ENCODE assay signal across 7 mouse cellular contexts in genomic region chrX:136245521-136246071, GRCm38 (mm10). TPM values are rescaled to one million over a fixed set of nuclear protein-coding genes. Genes with fewer than 3 reads are reported as not detected.
A peak's percentile ranks its signal among the peaks of the same experiment; 100 is the strongest.
DNase-seq lines count a peak whose midpoint lies in the region; ATAC-seq and TF ChIP-seq lines count a peak whose summit lies in the region.

No protein-coding gene starts in this region.

- TF ChIP-seq RAD21 in CH12.LX (IDR thresholded peaks at IDR 0.05; ENCODE audit: low read depth, low read length) = no peak

- H3K9me3 ChIP-seq in CH12.LX (replicated peaks; ENCODE audit: low read length) = no peaks in the 10 kb centered on the region
- no peaks in the 10 kb centered on the region for H3K9me3 ChIP-seq in embryonic facial prominence, embryonic 11.5 days (replicated peaks; ENCODE audit: control insufficient read depth, low read length)
- no peaks in the 10 kb centered on the region for H3K9me3 ChIP-seq in limb, embryonic 10.5 days (replicated peaks)

- H3K4me2 ChIP-seq in CH12.LX (ENCODE audit: insufficient read depth, low read depth, poor library complexity, severe bottlenecking) = peak overlapping the region; percentile 78
- peak overlapping the region; percentile 40 for H3K4me2 ChIP-seq in embryonic facial prominence, embryonic 11.5 days (ENCODE audit: low read depth, low read length)

- no peaks in the 10 kb centered on the region for H3K4me1 ChIP-seq in CH12.LX (ENCODE audit: control insufficient read depth in 1 of 2, insufficient read depth in 2 of 2)
- H3K4me1 ChIP-seq in embryonic facial prominence, embryonic 11.5 days (ENCODE audit: control insufficient read depth, insufficient read depth, low read length) = no peaks in the 10 kb centered on the region
- no peaks in the 10 kb centered on the region for H3K4me1 ChIP-seq in limb, embryonic 10.5 days

- no peak for TF ChIP-seq POLR2A in CH12.LX (IDR thresholded peaks at IDR 0.05; ENCODE audit: low read depth, low read length)

- in situ Hi-C loops in CH12.LX (cut with MboI; ENCODE audit: low pct_ligation_motif_present, low pct_unique_long_range_greater_than_20kb, low sequenced_read_pairs) = no loop called here

- H3K4me3 ChIP-seq in CH12.LX (replicated peaks in 1 of 3; ENCODE audit: low read depth in 2 of 3, low read length in 2 of 3, poor library complexity in 1 of 3) = peak overlapping the region; percentile 63 to 86 (median 76)
- peak overlapping the region; percentile 53 for H3K4me3 ChIP-seq in embryonic facial prominence, embryonic 11.5 days (ENCODE audit: low read depth, low read length)
- peak overlapping the region; percentile 61 for H3K4me3 ChIP-seq in limb, embryonic 10.5 days

- whole genome bisulfite sequencing in embryonic facial prominence, embryonic 11.5 days = 19% methylated on average over 14 of the region's 15 CpGs
- 11% methylated on average over 15 of the region's 15 CpGs for WGBS in limb, embryonic 10.5 days

- intact Hi-C loops in heart, postnatal 14 days (cut with DNase I) = no loop called here

- peaks cover 0 to 11% of the 10 kb centered on the region in 2 experiments for H3K36me3 ChIP-seq in CH12.LX (replicated peaks in 1 of 2; ENCODE audit: control insufficient read depth in 1 of 2, insufficient read depth in 1 of 2, low read length in 1 of 2)
- H3K36me3 ChIP-seq in embryonic facial prominence, embryonic 11.5 days (replicated peaks; ENCODE audit: control insufficient read depth, insufficient read depth, low read depth, low read length) = no peaks in the 10 kb centered on the region
- H3K36me3 ChIP-seq in limb, embryonic 10.5 days = peaks cover 17% of the 10 kb centered on the region

- peaks cover 6% of the 10 kb centered on the region; the same call in 1 of the 2 replicates for H3K79me2 ChIP-seq in CH12.LX (replicated peaks; ENCODE audit: control insufficient read depth, extremely low read depth, insufficient read depth, poor library complexity, severe bottlenecking)

- DNase-seq in CH12.LX (ENCODE audit: extremely low read depth) = peak; percentile 11
- peak; percentile 90 for DNase-seq in R1 (ENCODE audit: low read depth, low spot score)
- peak; percentile 60 for DNase-seq in embryonic facial prominence, embryonic 11.5 days (ENCODE audit: low spot score)
- peak; percentile 6 to 7 for DNase-seq in heart, postnatal 14 days
- peak; percentile 54 for DNase-seq in limb, embryonic 10.5 days (ENCODE audit: low spot score)
- peak; percentile 54 for DNase-seq in mesoderm, embryonic 11.5 days (ENCODE audit: low read depth, low spot score)
- peak; percentile 12 for DNase-seq in testis, postnatal 14 days (ENCODE audit: low spot score)

- ATAC-seq in embryonic facial prominence, embryonic 11.5 days (replicated peaks; ENCODE audit: insufficient number of reproducible peaks, low FRiP score, low TSS enrichment, low read depth) = peak; percentile 63

- H3K9ac ChIP-seq in CH12.LX (ENCODE audit: insufficient read depth, low read depth) = peak overlapping the region; percentile 90
- peak overlapping the region; percentile 73 for H3K9ac ChIP-seq in embryonic facial prominence, embryonic 11.5 days (replicated peaks; ENCODE audit: low read length)

- dilution Hi-C loops in CH12.LX (cut with MboI; ENCODE audit: extremely low pct_ligation_motif_present, extremely low pct_unique_long_range_greater_than_20kb, low sequenced_read_pairs) = no loop called here

- TF ChIP-seq EP300 in CH12.LX (IDR thresholded peaks at IDR 0.05; ENCODE audit: low read length) = no peak

- no peak for TF ChIP-seq CTCF in CH12.LX (conservative IDR thresholded peaks at IDR 0.05 in 1 of 2, IDR thresholded peaks at IDR 0.05 in 1 of 2; ENCODE audit: low read depth in 2 of 2, low read length in 2 of 2)

- H3K27me3 ChIP-seq in CH12.LX (replicated peaks) = no peaks in the 10 kb centered on the region
- H3K27me3 ChIP-seq in embryonic facial prominence, embryonic 11.5 days (ENCODE audit: control insufficient read depth, insufficient read depth, low read length) = no peaks in the 10 kb centered on the region
- H3K27me3 ChIP-seq in limb, embryonic 10.5 days (ENCODE audit: low read depth, poor library complexity, severe bottlenecking) = peaks cover 80% of the 10 kb centered on the region

- no peak overlapping the region for H3K27ac ChIP-seq in CH12.LX (ENCODE audit: insufficient read depth, low read depth)
- peak overlapping the region; percentile 35; the same call in 1 of the 2 replicates for H3K27ac ChIP-seq in embryonic facial prominence, embryonic 11.5 days (replicated peaks; ENCODE audit: low read depth, low read length)
- H3K27ac ChIP-seq in limb, embryonic 10.5 days = peak overlapping the region; percentile 88

TF ChIP-seq in CH12.LX, 34 proteins besides CTCF, POLR2A, EP300 and RAD21:
- 0 out of 2 replicates have a peak, but pooled peaks have one; percentile 36 for TF ChIP-seq CHD2 (IDR thresholded peaks at IDR 0.05; ENCODE audit: low read length)
- TF ChIP-seq JUND (conservative IDR thresholded peaks at IDR 0.05; ENCODE audit: low read depth, low read length) = no peak
- TF ChIP-seq ZC3H11A (IDR thresholded peaks at IDR 0.05; ENCODE audit: low read depth, low read length) = no peak
- TF ChIP-seq KAT2A (IDR thresholded peaks at IDR 0.05; ENCODE audit: insufficient replicate concordance, low read length) = no peak
- TF ChIP-seq NRF1 (IDR thresholded peaks at IDR 0.05; ENCODE audit: low read depth, low read length) = no peak

RNA-seq across cellular contexts. Expression of gene Tceal9, which starts 0.7 kb away (rescaled TPM):
- total RNA-seq in CH12.LX (2012; rRNA removed) (79.9 and 80.4 TPM in 2 replicates), CH12.LX (2014; rRNA removed) (197 and 242 TPM in 2 replicates)
- 147 and 148 TPM in 2 replicates for polyA plus RNA-seq in CH12.LX (2012; ENCODE audit: insufficient read length, low read depth)
- polyA plus RNA-seq in embryonic facial prominence, embryonic 11.5 days (2014; fragmentation: Nextera tagmentation; extraction: Ambion mirVana) = 678 and 760 TPM in 2 replicates
- 10 to 100 TPM; 48.5 to 49.3 TPM for total RNA-seq in heart, postnatal 14 days (2021)
- 496 and 558 TPM in 2 replicates for polyA plus RNA-seq in limb, embryonic 10.5 days (2016; fragmentation: Nextera tagmentation; extraction: Ambion mirVana)

RNA-seq across cellular contexts. Expression of gene Bex3, which starts 24.5 kb away (rescaled TPM):
- total RNA-seq in CH12.LX (2012; rRNA removed) (118 and 124 TPM in 2 replicates), CH12.LX (2014; rRNA removed) (87.0 and 87.4 TPM in 2 replicates)
- polyA plus RNA-seq in CH12.LX (2012; ENCODE audit: insufficient read length, low read depth) = 228 and 235 TPM in 2 replicates
- 720 and 723 TPM in 2 replicates for polyA plus RNA-seq in embryonic facial prominence, embryonic 11.5 days (2014; fragmentation: Nextera tagmentation; extraction: Ambion mirVana)
- total RNA-seq in heart, postnatal 14 days (2021) = 10 to 100 TPM; 28.7 to 30.9 TPM
- 633 and 675 TPM in 2 replicates for polyA plus RNA-seq in limb, embryonic 10.5 days (2016; fragmentation: Nextera tagmentation; extraction: Ambion mirVana)

RNA-seq across cellular contexts. Expression of gene Bex1, which starts 30.3 kb away (rescaled TPM):
- total RNA-seq in CH12.LX (2012; rRNA removed) (not detected in 2 replicates), CH12.LX (2014; rRNA removed) (not detected in 2 replicates)
- not detected in 2 replicates for polyA plus RNA-seq in CH12.LX (2012; ENCODE audit: insufficient read length, low read depth)
- 90.5 and 96.0 TPM in 2 replicates for polyA plus RNA-seq in embryonic facial prominence, embryonic 11.5 days (2014; fragmentation: Nextera tagmentation; extraction: Ambion mirVana)
- 1 to 10 TPM; 2.9 to 7.0 TPM for total RNA-seq in heart, postnatal 14 days (2021)
- 100 and 107 TPM in 2 replicates for polyA plus RNA-seq in limb, embryonic 10.5 days (2016; fragmentation: Nextera tagmentation; extraction: Ambion mirVana)

RNA-seq across cellular contexts. Expression of gene Tceal7, which starts 31.0 kb away (rescaled TPM):
- not detected in 2 replicates for total RNA-seq in CH12.LX (2012; rRNA removed)
- not detected in 2 replicates for total RNA-seq in CH12.LX (2014; rRNA removed)
- not detected in 2 replicates for polyA plus RNA-seq in CH12.LX (2012; ENCODE audit: insufficient read length, low read depth)
- polyA plus RNA-seq in embryonic facial prominence, embryonic 11.5 days (2014; fragmentation: Nextera tagmentation; extraction: Ambion mirVana) = 1.9 and 2.6 TPM in 2 replicates
- 1 to 10 TPM; 1.9 to 2.0 TPM for total RNA-seq in heart, postnatal 14 days (2021)
- 0.44 and 0.64 TPM in 2 replicates for polyA plus RNA-seq in limb, embryonic 10.5 days (2016; fragmentation: Nextera tagmentation; extraction: Ambion mirVana)

RNA-seq across cellular contexts. Expression of gene Tceal5, which starts 41.9 kb away (rescaled TPM):
- total RNA-seq in CH12.LX (2012; rRNA removed) = 0.30 TPM in 1 of 2 replicates, not detected in the other
- not detected in 2 replicates for total RNA-seq in CH12.LX (2014; rRNA removed)
- not detected in 2 replicates for polyA plus RNA-seq in CH12.LX (2012; ENCODE audit: insufficient read length, low read depth)
- 2.4 and 3.1 TPM in 2 replicates for polyA plus RNA-seq in embryonic facial prominence, embryonic 11.5 days (2014; fragmentation: Nextera tagmentation; extraction: Ambion mirVana)
- total RNA-seq in heart, postnatal 14 days (2021) = 1 to 10 TPM; 1.6 to 1.7 TPM
- polyA plus RNA-seq in limb, embryonic 10.5 days (2016; fragmentation: Nextera tagmentation; extraction: Ambion mirVana) = 3.2 and 4.7 TPM in 2 replicates

Comparison
In these comparisons a context has a peak if more than half of its experiments do, and no peak if none do; other contexts are left out.
1. DNase-seq: peak in every context shown above with its lines; median percentile 90 in R1; 60 in embryonic facial prominence, embryonic 11.5 days; 54 in limb, embryonic 10.5 days; 54 in mesoderm, embryonic 11.5 days; 12 in testis, postnatal 14 days; 11 in CH12.LX; 6 in heart, postnatal 14 days.
2. RNA of gene Bex1, which starts 30.3 kb away (polyA plus RNA-seq): 100 to 107 TPM in limb, embryonic 10.5 days and 90.5 to 96.0 TPM in embryonic facial prominence, embryonic 11.5 days; not detected in CH12.LX; every median in the first group is over 10 times any median in the second.
3. Peak in every context shown above with its lines, with median percentiles within 50 percentile points of each other: H3K4me3 ChIP-seq.